Mouse (Mus musculus) liver, postnatal 0 days (tissue): ENCODE data around the gene She. TPM values are rescaled to one million over a fixed set of nuclear protein-coding genes. Genes with fewer than 3 reads are reported as not detected.

Source experiments
- ATAC-seq: fragments of 200-750 bp; cut with Nextera tagmentation; 2 replicates; pipeline ENCODE4 v1.8.0; 2017; ENCODE audit warnings: mild to moderate bottlenecking, moderate library complexity
- DNase-seq: peaks from one replicate; pipeline ENCODE4 v3.0.0-alpha.2; 2016
- H3K27ac ChIP-seq: fragments of 300-500 bp; sonication (generic); 2 replicates; pipeline ENCODE4 v1.5.1; 2014; ENCODE audit warnings: antibody characterized with exemption, moderate library complexity, mild to moderate bottlenecking, low read depth
- H3K27me3 ChIP-seq: fragments of 300-500 bp; sonication (generic); 2 replicates; pipeline ENCODE4 v1.6.1; 2014; ENCODE audit warnings: low read length, control low read depth, mixed read lengths; ENCODE audit not compliant: insufficient read depth
- H3K36me3 ChIP-seq: fragments of 300-500 bp; sonication (generic); replicated peaks from 2 replicates; pipeline ENCODE4 v1.6.1; 2014; ENCODE audit warnings: mild to moderate bottlenecking, control low read depth, low read length, moderate library complexity, mixed read lengths; ENCODE audit not compliant: insufficient read depth
- H3K4me1 ChIP-seq: fragments of 300-500 bp; sonication (generic); 2 replicates; pipeline ENCODE4 v1.6.1; 2014; ENCODE audit warnings: antibody characterized with exemption, mild to moderate bottlenecking, control low read depth; ENCODE audit not compliant: insufficient read depth
- H3K4me2 ChIP-seq: fragments of 300-500 bp; sonication (generic); 2 replicates; pipeline ENCODE4 v1.6.1; 2014; ENCODE audit warnings: low read depth, mild to moderate bottlenecking, low read length, moderate library complexity, mixed read lengths
- H3K4me3 ChIP-seq: fragments of 300-500 bp; sonication (generic); 2 replicates; pipeline ENCODE4 v1.5.1; 2014; ENCODE audit warnings: low read depth, low read length
- H3K9ac ChIP-seq: fragments of 300-500 bp; sonication (generic); replicated peaks from 2 replicates; pipeline ENCODE4 v1.6.1; 2014; ENCODE audit warnings: mild to moderate bottlenecking, moderate library complexity
- H3K9me3 ChIP-seq: fragments of 300-500 bp; sonication (generic); 2 replicates; pipeline ENCODE4 v1.6.1; 2016; ENCODE audit warnings: mild to moderate bottlenecking, control low read depth, low read length, mixed read lengths
- CTCF ChIP-seq: sonication (generic); IDR thresholded peaks from 2 replicates; pipeline ENCODE4 v1.5.1; 2016; ENCODE audit warnings: antibody characterized with exemption, low read depth
- EP300 ChIP-seq: IDR thresholded peaks from 2 replicates; pipeline ENCODE4 v1.6.1; 2016; ENCODE audit warnings: antibody characterized with exemption, low read depth, mild to moderate bottlenecking
- WGBS: fragments of 180-500 bp; shearing (Covaris S2); extraction: QIAGEN DNeasy Blood & Tissue Kit; methylation state at CpG from one replicate; pipeline ENCODE4 v1.1.7; 2014; ENCODE audit not compliant: insufficient replicate concordance; 5-methylcytosine and 5-hydroxymethylcytosine counted together
- polyA plus RNA-seq: library from polyadenylated mRNA; unstranded; fragments of >200 nt; fragmentation: Nextera tagmentation; extraction: Ambion mirVana; gene quantifications from 2 replicates; pipeline ENCODE4 v1.2.1, GENCODE M21; 2015

She gene
- polyA plus RNA-seq, 1 experiment from 2014 or later, result 1.00 TPM

DNA sequence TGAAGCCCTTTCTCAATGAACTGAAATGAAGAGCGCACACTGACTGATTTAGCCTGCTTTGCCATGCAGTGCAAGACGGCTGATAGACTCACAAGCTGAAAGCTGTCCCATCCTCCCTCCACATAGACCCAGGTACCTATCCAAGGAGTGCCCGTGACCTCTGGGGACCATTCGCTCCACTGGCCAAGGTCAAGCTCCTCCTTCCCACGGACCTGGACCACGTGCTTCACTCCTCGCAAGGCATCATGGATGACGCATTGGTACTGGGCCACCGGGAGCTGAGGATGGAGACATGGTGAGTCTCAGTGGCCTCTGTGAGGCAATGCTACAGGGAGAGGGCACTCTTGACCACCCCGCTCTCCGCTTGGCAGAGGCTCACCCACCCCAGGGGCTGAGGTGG is 54.6 kb downstream of the She start:
- no peaks in the 10 kb centered on the region for H3K9me3 ChIP-seq
- no peak overlapping the region for H3K4me3 ChIP-seq
- TF ChIP-seq CTCF (no peak), EP300 (no peak)
- H3K36me3 ChIP-seq, result peaks cover 33% of the 10 kb centered on the region
- H3K27ac ChIP-seq, result no peak overlapping the region
- no peak overlapping the region for H3K4me2 ChIP-seq
- peaks cover 21% of the 10 kb centered on the region; the same call in 1 of the 2 replicates for H3K4me1 ChIP-seq
- H3K9ac ChIP-seq, result no peak overlapping the region
- H3K27me3 ChIP-seq, result no peaks in the 10 kb centered on the region
- DNase-seq (no peak), ATAC-seq (no peak)
- 88% methylated on average over 11 of the region's 11 CpGs for WGBS

- TF ChIP-seq CTCF (no peak), EP300 (no peak)
- 40% methylated on average over 7 of the region's 7 CpGs for WGBS
- Histone ChIP-seq H3K9ac (no peak overlapping the region), H3K4me3 (no peak overlapping the region), H3K36me3 (peaks cover 29% of the 10 kb centered on the region), H3K4me1 (peaks cover 25% of the 10 kb centered on the region; the same call in 1 of the 2 replicates), H3K27me3 (no peaks in the 10 kb centered on the region), H3K27ac (0 out of 2 replicates have a peak overlapping the region, but pooled peaks have one; percentile 36), H3K4me2 (no peak overlapping the region), H3K9me3 (no peaks in the 10 kb centered on the region)
- no peak for DNase-seq
- no peak for ATAC-seq
Measured at GRCm38 (mm10) chr3:89887582-89888230, 56.5 kb downstream of the She start.

GRCm38 (mm10) chr3:89889841-89890430 is 58.8 kb downstream of the She start:
- H3K4me2 ChIP-seq, result no peak overlapping the region
- H3K9ac ChIP-seq, result no peak overlapping the region
- DNase-seq, result no peak
- H3K27me3 ChIP-seq, result no peaks in the 10 kb centered on the region
- TF ChIP-seq EP300 (no peak), CTCF (no peak)
- WGBS, result 66% methylated on average over 8 of the region's 8 CpGs
- no peaks in the 10 kb centered on the region for H3K9me3 ChIP-seq
- peaks cover 15% of the 10 kb centered on the region; the same call in 1 of the 2 replicates for H3K4me1 ChIP-seq
- peaks cover 18% of the 10 kb centered on the region for H3K36me3 ChIP-seq
- H3K27ac ChIP-seq, result no peak overlapping the region
- no peak for ATAC-seq
- H3K4me3 ChIP-seq, result no peak overlapping the region

GRCm38 (mm10) chr3:89891696-89892095 is 60.5 kb downstream of the She start:
- H3K4me3 ChIP-seq, result no peak overlapping the region
- no peak overlapping the region for H3K9ac ChIP-seq
- no peak for DNase-seq
- H3K9me3 ChIP-seq, result no peaks in the 10 kb centered on the region
- no peak overlapping the region for H3K4me2 ChIP-seq
- H3K4me1 ChIP-seq, result peaks cover 22% of the 10 kb centered on the region
- no peaks in the 10 kb centered on the region for H3K27me3 ChIP-seq
- ATAC-seq, result no peak
- peaks cover 12% of the 10 kb centered on the region for H3K36me3 ChIP-seq
- no peak overlapping the region for H3K27ac ChIP-seq
- TF ChIP-seq CTCF (no peak), EP300 (no peak)

GRCm38 (mm10) chr3:89892517-89893106 is 61.4 kb downstream of the She start:
- no peak overlapping the region for H3K4me2 ChIP-seq
- DNase-seq, result no peak
- TF ChIP-seq CTCF (no peak), EP300 (no peak)
- no peaks in the 10 kb centered on the region for H3K9me3 ChIP-seq
- no peak overlapping the region for H3K9ac ChIP-seq
- peaks cover 11% of the 10 kb centered on the region; the same call in 1 of the 2 replicates for H3K36me3 ChIP-seq
- H3K4me3 ChIP-seq, result no peak overlapping the region
- H3K27me3 ChIP-seq, result no peaks in the 10 kb centered on the region
- peaks cover 21% of the 10 kb centered on the region for H3K4me1 ChIP-seq
- H3K27ac ChIP-seq, result no peak overlapping the region
- ATAC-seq, result no peak
- WGBS, result 74% methylated on average over 5 of the region's 5 CpGs

DNA sequence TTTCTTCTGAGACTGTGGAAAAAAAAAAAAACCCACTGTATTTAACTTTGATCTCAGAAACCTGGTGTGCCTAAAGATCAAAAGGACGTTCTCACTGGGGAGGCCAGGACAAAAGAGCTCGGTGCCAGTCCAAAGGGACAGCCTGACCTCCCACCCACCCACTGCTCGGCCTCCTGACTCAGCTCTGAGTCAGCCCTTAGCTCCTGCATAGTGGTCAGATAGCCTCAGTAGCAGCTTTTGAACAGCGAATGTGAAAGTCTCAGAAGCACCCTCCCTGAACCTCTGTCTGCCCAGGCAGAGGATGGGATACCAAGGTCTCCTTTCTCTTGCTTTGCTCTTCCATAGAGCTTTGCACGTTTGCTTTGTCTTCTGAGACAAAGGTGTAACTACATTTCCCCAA is 65.4 kb downstream of the She start:
- Histone ChIP-seq H3K9me3 (no peaks in the 10 kb centered on the region), H3K36me3 (peaks cover 9% of the 10 kb centered on the region; the same call in 1 of the 2 replicates), H3K4me1 (peaks cover 40% of the 10 kb centered on the region), H3K9ac (no peak overlapping the region), H3K4me2 (no peak overlapping the region), H3K4me3 (no peak overlapping the region), H3K27ac (no peak overlapping the region), H3K27me3 (no peaks in the 10 kb centered on the region)
- DNase-seq (no peak), ATAC-seq (no peak)
- WGBS, result 40% methylated on average over 5 of the region's 5 CpGs
- TF ChIP-seq EP300, result no peak
- no peak for TF ChIP-seq CTCF
